Mouse (Mus musculus): ENCODE results near the gene Rnf115. TPM values are rescaled to one million over a fixed set of nuclear protein-coding genes. Genes with fewer than 3 reads are reported as not detected.

The Rnf115 gene
- total and polyA plus RNA-seq, 3 experiments = 11.4 to 25.4 (median 22.6) TPM

DNA sequence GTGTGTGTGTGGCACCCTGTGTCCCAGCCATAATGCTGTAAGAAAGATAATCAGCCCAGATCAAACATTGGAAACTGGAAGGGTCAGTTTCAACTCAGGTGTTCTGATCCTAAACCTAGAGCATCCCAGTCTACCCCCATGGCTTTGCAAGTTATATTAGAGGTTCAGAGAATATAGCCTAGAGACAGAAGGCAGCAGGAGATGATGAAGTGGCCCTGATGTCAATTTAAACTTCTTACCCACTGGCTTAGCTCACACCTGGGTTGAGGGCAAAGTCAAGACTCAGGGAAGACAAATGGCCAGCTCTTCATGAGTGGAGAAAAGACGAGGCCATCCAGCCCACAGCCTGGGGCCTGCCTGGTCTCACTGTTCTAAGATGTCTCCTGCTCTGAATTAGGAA is 101.5 kb downstream of the Rnf115 start, which contains the start of the genes Pdzk1 and Cd160:
Pdzk1 (plus strand) TSS at position 301 of the 400 bp plus-strand sequence.
Cd160 (minus strand) TSS at position 368 of the 400 bp plus-strand sequence.
- no peaks in the 10 kb centered on the region for H3K79me2 ChIP-seq (replicated peaks; ENCODE audit: control insufficient read depth, insufficient read depth, low read length)
- no peak within 1 kb of the TSS for H3K27ac ChIP-seq
- 75% methylated on average over 1 of the region's 1 CpGs for WGBS
- no peak for TF ChIP-seq POLR2A (IDR thresholded peaks at IDR 0.05; ENCODE audit: insufficient read depth, low read depth, low read length)
- TF ChIP-seq EP300 (IDR thresholded peaks at IDR 0.05; ENCODE audit: insufficient read depth, low read depth, low read length) = no peak
- no peak for TF ChIP-seq CTCF (IDR thresholded peaks at IDR 0.05)
- no peak within 1 kb of the TSS for H3K4me3 ChIP-seq
- no peaks in the 10 kb centered on the region for H3K36me3 ChIP-seq (ENCODE audit: control insufficient read depth, insufficient read depth, low read length)
- no peak within 1 kb of the TSS for H3K9ac ChIP-seq (ENCODE audit: low read depth, low read length)
- H3K27me3 ChIP-seq (ENCODE audit: control insufficient read depth, insufficient read depth, low read length) = no peaks in the 10 kb centered on the region
- no peak for DNase-seq
- intact Hi-C loops (cut with DNase I) = no loop called here
- H3K4me1 ChIP-seq (ENCODE audit: control insufficient read depth, insufficient read depth, low read length) = no peaks in the 10 kb centered on the region

DNA sequence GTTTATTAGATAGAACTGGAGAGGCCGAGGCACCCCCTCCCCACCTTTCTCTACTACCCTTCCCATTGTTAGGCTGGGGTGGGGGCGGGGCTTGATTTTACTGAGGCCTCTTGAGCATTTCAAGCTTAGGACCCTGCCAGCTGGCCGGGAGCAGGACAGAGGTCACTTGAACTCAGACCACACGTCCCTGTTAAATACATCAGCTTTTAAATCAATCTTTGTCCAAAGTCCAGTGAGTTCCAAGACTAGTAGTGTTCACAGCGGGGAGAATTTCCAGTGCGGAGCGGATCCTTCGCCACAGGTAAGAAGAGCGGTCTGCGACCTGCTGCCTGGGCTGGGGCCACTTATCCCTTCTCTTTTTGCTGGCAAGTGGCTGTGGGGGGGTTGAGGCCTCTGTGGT is 102.4 kb downstream of the Rnf115 start:
- Histone ChIP-seq H3K79me2 (replicated peaks; ENCODE audit: control insufficient read depth, insufficient read depth, low read length) (no peaks in the 10 kb centered on the region), H3K4me1 (ENCODE audit: control insufficient read depth, insufficient read depth, low read length) (no peaks in the 10 kb centered on the region), H3K36me3 (ENCODE audit: control insufficient read depth, insufficient read depth, low read length) (no peaks in the 10 kb centered on the region), H3K27ac (no peak overlapping the region), H3K4me3 (no peak overlapping the region), H3K27me3 (ENCODE audit: control insufficient read depth, insufficient read depth, low read length) (no peaks in the 10 kb centered on the region), H3K9ac (ENCODE audit: low read depth, low read length) (no peak overlapping the region)
- WGBS = 87% methylated on average over 10 of the region's 10 CpGs
- TF ChIP-seq CTCF (IDR thresholded peaks at IDR 0.05) = no peak
- TF ChIP-seq EP300 (IDR thresholded peaks at IDR 0.05; ENCODE audit: insufficient read depth, low read depth, low read length) = no peak
- no peak for TF ChIP-seq POLR2A (IDR thresholded peaks at IDR 0.05; ENCODE audit: insufficient read depth, low read depth, low read length)
- no peak for DNase-seq
- intact Hi-C loops (cut with DNase I) = no loop called here

DNA sequence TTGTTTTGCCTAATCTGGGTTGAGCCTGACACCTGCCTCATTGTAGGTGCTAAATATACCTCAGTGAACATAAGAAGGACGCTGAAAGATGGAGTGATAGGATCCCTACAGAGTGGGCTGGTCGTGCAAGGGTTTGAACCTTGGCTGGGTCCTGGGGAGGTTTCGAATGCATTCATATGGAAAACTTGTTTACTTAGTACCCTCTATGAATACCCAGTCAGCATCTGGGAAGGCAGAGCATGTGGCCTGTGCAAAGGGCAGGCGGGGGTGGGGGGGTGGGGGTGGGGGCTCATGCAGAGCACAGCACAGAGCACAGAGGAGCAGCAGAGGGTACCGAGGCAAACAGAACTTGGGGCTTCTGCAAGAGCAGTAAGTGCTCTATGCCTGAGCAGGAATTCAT is 105.5 kb downstream of the Rnf115 start:
- no peak for TF ChIP-seq POLR2A (IDR thresholded peaks at IDR 0.05; ENCODE audit: insufficient read depth, low read depth, low read length)
- TF ChIP-seq EP300 (IDR thresholded peaks at IDR 0.05; ENCODE audit: insufficient read depth, low read depth, low read length) = no peak
- TF ChIP-seq CTCF (IDR thresholded peaks at IDR 0.05) = no peak
- Histone ChIP-seq H3K27ac (no peak overlapping the region), H3K4me1 (ENCODE audit: control insufficient read depth, insufficient read depth, low read length) (no peaks in the 10 kb centered on the region), H3K36me3 (ENCODE audit: control insufficient read depth, insufficient read depth, low read length) (no peaks in the 10 kb centered on the region), H3K79me2 (replicated peaks; ENCODE audit: control insufficient read depth, insufficient read depth, low read length) (no peaks in the 10 kb centered on the region), H3K4me3 (no peak overlapping the region), H3K9ac (ENCODE audit: low read depth, low read length) (no peak overlapping the region), H3K27me3 (ENCODE audit: control insufficient read depth, insufficient read depth, low read length) (no peaks in the 10 kb centered on the region)
- 55% methylated on average over 5 of the region's 5 CpGs for WGBS
- DNase-seq = no peak
- intact Hi-C loops (cut with DNase I) = no loop called here

DNA sequence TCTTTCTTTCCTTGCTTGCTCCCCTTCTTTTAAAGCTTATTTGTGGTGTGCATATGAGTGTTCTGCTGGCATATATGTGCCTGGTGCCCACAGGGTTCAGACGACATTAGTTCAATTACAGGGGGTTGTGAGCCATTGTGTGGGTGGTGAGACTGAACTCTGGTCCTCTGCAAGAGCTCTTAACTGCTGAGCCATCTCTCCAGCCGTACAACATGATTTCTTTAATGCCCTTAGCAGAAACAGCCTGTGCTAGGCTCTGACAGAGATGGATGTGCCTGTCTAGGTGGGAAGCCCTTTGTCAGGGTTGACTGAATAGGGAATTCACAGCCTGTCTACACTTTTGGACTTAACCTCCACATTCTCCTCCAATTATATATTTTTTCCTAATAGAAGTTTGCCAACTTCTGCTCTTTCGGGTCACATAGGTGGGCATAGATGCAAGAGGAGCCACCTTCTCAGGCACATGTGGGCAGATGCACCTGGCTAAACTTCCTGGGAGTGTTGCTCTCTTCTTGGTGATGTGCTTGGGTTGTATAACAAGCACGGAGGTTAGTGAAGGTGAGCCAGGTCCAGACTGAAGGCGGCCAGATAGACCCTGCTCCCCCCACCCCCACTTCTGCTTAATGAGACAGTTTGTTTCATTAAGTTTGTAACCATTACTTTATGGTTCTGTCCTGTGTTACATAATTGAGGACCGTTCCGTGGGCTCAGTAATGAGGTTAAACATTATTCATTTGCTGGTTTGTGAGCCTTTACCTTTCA is 107.3 kb downstream of the Rnf115 start:
- no peaks in the 10 kb centered on the region for H3K79me2 ChIP-seq (replicated peaks; ENCODE audit: control insufficient read depth, insufficient read depth, low read length)
- WGBS = 83% methylated on average over 7 of the region's 7 CpGs
- no peak overlapping the region for H3K27ac ChIP-seq
- no peak overlapping the region for H3K9ac ChIP-seq (ENCODE audit: low read depth, low read length)
- intact Hi-C loops (cut with DNase I) = no loop called here
- H3K4me3 ChIP-seq = no peak overlapping the region
- no peaks in the 10 kb centered on the region for H3K4me1 ChIP-seq (ENCODE audit: control insufficient read depth, insufficient read depth, low read length)
- no peaks in the 10 kb centered on the region for H3K36me3 ChIP-seq (ENCODE audit: control insufficient read depth, insufficient read depth, low read length)
- no peaks in the 10 kb centered on the region for H3K27me3 ChIP-seq (ENCODE audit: control insufficient read depth, insufficient read depth, low read length)
- no peak for TF ChIP-seq POLR2A (IDR thresholded peaks at IDR 0.05; ENCODE audit: insufficient read depth, low read depth, low read length)
- no peak for TF ChIP-seq CTCF (IDR thresholded peaks at IDR 0.05)
- TF ChIP-seq EP300 (IDR thresholded peaks at IDR 0.05; ENCODE audit: insufficient read depth, low read depth, low read length) = no peak
- DNase-seq = no peak

DNA sequence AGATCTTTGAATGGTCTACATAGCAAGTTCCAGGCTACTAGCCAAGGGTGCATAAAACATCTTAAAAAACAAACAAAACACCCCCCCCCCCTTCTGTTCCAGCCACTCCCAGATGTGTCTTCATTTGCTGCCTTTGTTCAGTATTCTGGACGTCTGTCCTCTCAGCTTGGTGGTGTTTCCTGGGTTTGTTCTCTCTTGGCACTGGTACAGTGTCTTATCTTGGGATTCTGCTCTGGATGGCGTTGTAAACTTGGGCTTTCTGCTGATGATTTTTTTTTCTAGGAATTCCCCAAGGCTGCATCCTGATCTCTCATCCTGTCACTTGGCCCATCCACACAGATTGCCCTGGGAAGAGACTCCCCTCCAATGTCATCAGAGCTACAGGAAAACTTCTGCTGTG is 109.0 kb downstream of the Rnf115 start:
- TF ChIP-seq EP300 (IDR thresholded peaks at IDR 0.05; ENCODE audit: insufficient read depth, low read depth, low read length) = no peak
- no peak for TF ChIP-seq POLR2A (IDR thresholded peaks at IDR 0.05; ENCODE audit: insufficient read depth, low read depth, low read length)
- no peaks in the 10 kb centered on the region for H3K4me1 ChIP-seq (ENCODE audit: control insufficient read depth, insufficient read depth, low read length)
- H3K4me3 ChIP-seq = no peak overlapping the region
- no peaks in the 10 kb centered on the region for H3K27me3 ChIP-seq (ENCODE audit: control insufficient read depth, insufficient read depth, low read length)
- DNase-seq = no peak
- no peak overlapping the region for H3K9ac ChIP-seq (ENCODE audit: low read depth, low read length)
- intact Hi-C loops (cut with DNase I) = no loop called here
- no peaks in the 10 kb centered on the region for H3K79me2 ChIP-seq (replicated peaks; ENCODE audit: control insufficient read depth, insufficient read depth, low read length)
- H3K27ac ChIP-seq = no peak overlapping the region
- H3K36me3 ChIP-seq (ENCODE audit: control insufficient read depth, insufficient read depth, low read length) = no peaks in the 10 kb centered on the region
- WGBS = 20% methylated on average over 2 of the region's 2 CpGs

DNA sequence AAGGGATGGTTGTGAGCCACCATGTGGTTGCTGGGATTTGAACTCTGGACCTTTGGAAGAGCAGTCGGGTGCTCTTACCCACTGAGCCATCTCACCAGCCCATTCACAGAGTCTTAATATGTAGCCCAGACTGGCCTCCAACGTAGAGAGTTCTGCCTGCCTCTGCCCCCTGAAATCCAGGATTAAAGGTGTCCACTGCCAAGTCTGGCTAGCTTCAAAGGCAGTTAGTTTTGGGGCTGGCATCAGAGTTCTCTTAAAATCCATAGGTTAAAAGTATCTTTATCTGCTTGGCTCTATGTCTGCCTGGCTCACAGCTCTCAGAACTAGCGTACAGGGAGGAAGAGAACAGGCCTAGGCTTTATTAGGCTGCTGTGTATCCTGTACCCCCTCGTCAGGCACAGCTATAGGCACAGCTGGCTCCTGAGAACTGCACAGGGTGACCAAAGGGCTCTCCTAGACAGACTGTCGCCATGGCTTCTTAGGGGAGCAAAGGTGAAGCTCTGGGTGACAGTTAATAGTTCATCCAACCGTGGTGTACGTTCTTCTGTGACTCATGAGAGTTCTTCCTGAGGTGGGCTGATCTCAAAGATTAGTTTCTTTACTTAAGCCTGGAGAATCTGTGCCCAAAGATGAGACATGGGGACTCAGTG is 111.7 kb downstream of the Rnf115 start:
- Histone ChIP-seq H3K36me3 (ENCODE audit: control insufficient read depth, insufficient read depth, low read length) (no peaks in the 10 kb centered on the region), H3K27ac (no peak overlapping the region), H3K79me2 (replicated peaks; ENCODE audit: control insufficient read depth, insufficient read depth, low read length) (no peaks in the 10 kb centered on the region), H3K4me3 (no peak overlapping the region), H3K4me1 (ENCODE audit: control insufficient read depth, insufficient read depth, low read length) (no peaks in the 10 kb centered on the region), H3K9ac (ENCODE audit: low read depth, low read length) (no peak overlapping the region), H3K27me3 (ENCODE audit: control insufficient read depth, insufficient read depth, low read length) (no peaks in the 10 kb centered on the region)
- TF ChIP-seq EP300 (IDR thresholded peaks at IDR 0.05; ENCODE audit: insufficient read depth, low read depth, low read length) (no peak), CTCF (IDR thresholded peaks at IDR 0.05) (no peak), POLR2A (IDR thresholded peaks at IDR 0.05; ENCODE audit: insufficient read depth, low read depth, low read length) (no peak)
- WGBS = 85% methylated on average over 7 of the region's 7 CpGs
- no peak for DNase-seq
- intact Hi-C loops (cut with DNase I) = no loop called here

Other genes with a start within 250 kb of the Rnf115 start
- 100 to 1,000 TPM; 289 to 295 TPM for gene Hfe2, start 202.5 kb upstream of the Rnf115 start, total RNA-seq (2021)
- 199 and 261 TPM in 2 replicates for gene Hfe2, start 202.5 kb upstream of the Rnf115 start, polyA plus RNA-seq (2012; rRNA removed)
- gene Txnip, start 169.7 kb upstream of the Rnf115 start, total RNA-seq (2021) = 100 to 1,000 TPM; 276 to 338 TPM
- 515 and 744 TPM in 2 replicates for gene Txnip, start 169.7 kb upstream of the Rnf115 start, polyA plus RNA-seq (2012; rRNA removed)
- gene Gm16253, start 150.7 kb upstream of the Rnf115 start, total RNA-seq (2021) = 1 to 10 TPM; 1.8 to 2.8 TPM
- gene Gm16253, start 150.7 kb upstream of the Rnf115 start, polyA plus RNA-seq (2012; rRNA removed) = not detected in 2 replicates
- gene Polr3gl, start 133.5 kb upstream of the Rnf115 start, total RNA-seq (2021) = 10 to 100 TPM; 24.3 to 35.0 TPM
- gene Polr3gl, start 133.5 kb upstream of the Rnf115 start, polyA plus RNA-seq (2012; rRNA removed) = 20.1 and 21.9 TPM in 2 replicates
- gene Ankrd34a, start 131.0 kb upstream of the Rnf115 start, total RNA-seq (2021) = 1 to 10 TPM; 1.3 to 2.4 TPM
- gene Ankrd34a, start 131.0 kb upstream of the Rnf115 start, polyA plus RNA-seq (2012; rRNA removed) = 2.1 and 3.1 TPM in 2 replicates
- 10 to 100 TPM; 24.7 to 25.3 TPM for gene Lix1l, start 126.5 kb upstream of the Rnf115 start, total RNA-seq (2021)
- 25.2 and 39.9 TPM in 2 replicates for gene Lix1l, start 126.5 kb upstream of the Rnf115 start, polyA plus RNA-seq (2012; rRNA removed)
- 10 to 100 TPM; 29.5 to 33.9 TPM for gene Rbm8a, start 97.7 kb upstream of the Rnf115 start, total RNA-seq (2021)
- 8.4 and 12.0 TPM in 2 replicates for gene Rbm8a, start 97.7 kb upstream of the Rnf115 start, polyA plus RNA-seq (2012; rRNA removed)
- 10 to 100 TPM; 32.2 to 36.4 TPM for gene Pex11b, start 92.3 kb upstream of the Rnf115 start, total RNA-seq (2021)
- 41.3 and 65.8 TPM in 2 replicates for gene Pex11b, start 92.3 kb upstream of the Rnf115 start, polyA plus RNA-seq (2012; rRNA removed)
- under 1 TPM in 1 of 2 experiments, not detected in 1; 0.30 TPM for gene Gm42957, start 92.2 kb upstream of the Rnf115 start, total RNA-seq (2021)
- 0.04 and 0.15 TPM in 2 replicates for gene Gm42957, start 92.2 kb upstream of the Rnf115 start, polyA plus RNA-seq (2012; rRNA removed)
- gene Itga10, start 82.1 kb upstream of the Rnf115 start, total RNA-seq (2021) = under 1 TPM; 0.70 to 0.91 TPM
- 1.5 and 2.9 TPM in 2 replicates for gene Itga10, start 82.1 kb upstream of the Rnf115 start, polyA plus RNA-seq (2012; rRNA removed)
- gene Ankrd35, start 57.5 kb upstream of the Rnf115 start, total RNA-seq (2021) = 1 to 10 TPM in 1 of 2 experiments, under 1 TPM in 1; 0.80 to 1.2 TPM
- gene Ankrd35, start 57.5 kb upstream of the Rnf115 start, polyA plus RNA-seq (2012; rRNA removed) = 1.2 and 1.5 TPM in 2 replicates
- 10 to 100 TPM; 10.3 to 11.7 TPM for gene Pias3, start 31.3 kb upstream of the Rnf115 start, total RNA-seq (2021)
- gene Pias3, start 31.3 kb upstream of the Rnf115 start, polyA plus RNA-seq (2012; rRNA removed) = 20.6 and 20.7 TPM in 2 replicates
- gene Nudt17, start 19.1 kb upstream of the Rnf115 start, total RNA-seq (2021) = 1 to 10 TPM; 2.6 to 3.1 TPM
- gene Nudt17, start 19.1 kb upstream of the Rnf115 start, polyA plus RNA-seq (2012; rRNA removed) = 4.8 and 5.0 TPM in 2 replicates
- 10 to 100 TPM; 22.4 to 24.4 TPM for gene Polr3c, start within 50 bp of the Rnf115 start, total RNA-seq (2021)
- gene Polr3c, start within 50 bp of the Rnf115 start, polyA plus RNA-seq (2012; rRNA removed) = 21.2 and 33.5 TPM in 2 replicates
- gene Pdzk1, start 101.6 kb downstream of the Rnf115 start, total RNA-seq (2021) = not detected
- gene Pdzk1, start 101.6 kb downstream of the Rnf115 start, polyA plus RNA-seq (2012; rRNA removed) = 0.10 TPM in 1 of 2 replicates, not detected in the other
- gene Cd160, start 101.7 kb downstream of the Rnf115 start, total RNA-seq (2021) = not detected
- 0.06 TPM in 1 of 2 replicates, not detected in the other for gene Cd160, start 101.7 kb downstream of the Rnf115 start, polyA plus RNA-seq (2012; rRNA removed)
- 10 to 100 TPM; 14.2 to 16.3 TPM for gene Gja5, start 177.0 kb downstream of the Rnf115 start, total RNA-seq (2021)
- 24.0 and 30.7 TPM in 2 replicates for gene Gja5, start 177.0 kb downstream of the Rnf115 start, polyA plus RNA-seq (2012; rRNA removed)
- 10 to 100 TPM; 22.9 to 24.2 TPM for gene Gpr89, start 177.7 kb downstream of the Rnf115 start, total RNA-seq (2021)
- 16.2 and 26.2 TPM in 2 replicates for gene Gpr89, start 177.7 kb downstream of the Rnf115 start, polyA plus RNA-seq (2012; rRNA removed)
- not detected for gene Gja8, start 198.4 kb downstream of the Rnf115 start, total RNA-seq (2021)
- not detected in 2 replicates for gene Gja8, start 198.4 kb downstream of the Rnf115 start, polyA plus RNA-seq (2012; rRNA removed)

Data from heart, adult 2 months (tissue).